Mouse (Mus musculus) frontal cortex, postnatal 25 days (tissue): ENCODE results near the gene AI661453.
"Not testable (repeated sequence)": the region's sequence is repeated elsewhere in the genome, so short reads cannot be mapped to it uniquely, and the experiment has no call there.

Experiments used
- DNase-seq, 2 experiments: peaks; one replicate each; pipeline ENCODE4 v3.0.0; 2022; ENCODE audit warnings: low spot score in 2 of 2

Gene AI661453

GRCm38 (mm10) chr17:47436156-47436906 is at the start of gene AI661453:
Gene AI661453, plus strand, starts transcription at chr17:47436615.
- no peak for DNase-seq

- DNase-seq, result peak; percentile 18 to 31
Observed at GRCm38 (mm10) chr17:47386649-47387048, 49.8 kb upstream of the AI661453 start.

GRCm38 (mm10) chr17:47394223-47394869 is 42.1 kb upstream of the AI661453 start:
- no peak for DNase-seq

- DNase-seq, result no peak
Observed at GRCm38 (mm10) chr17:47395376-47395913, 41.0 kb upstream of the AI661453 start.

- no peak for DNase-seq
Observed at GRCm38 (mm10) chr17:47399091-47399490, 37.3 kb upstream of the AI661453 start.

- no peak for DNase-seq
Observed at GRCm38 (mm10) chr17:47400451-47400850, 36.0 kb upstream of the AI661453 start, which contains the start of gene Guca1a. Gene Guca1a, minus strand, starts transcription at chr17:47400584.

- no peak for DNase-seq
Observed at GRCm38 (mm10) chr17:47407717-47408557, 28.5 kb upstream of the AI661453 start.

GRCm38 (mm10) chr17:47408558-47408898 is 27.9 kb upstream of the AI661453 start:
- peak; percentile 21 to 31 for DNase-seq

- DNase-seq, result peak in 1 of 2 experiments; percentile 10
Observed at GRCm38 (mm10) chr17:47409897-47410861, 26.2 kb upstream of the AI661453 start.

GRCm38 (mm10) chr17:47420195-47420594 is 16.2 kb upstream of the AI661453 start:
- no peak for DNase-seq

GRCm38 (mm10) chr17:47421566-47421965 is 14.8 kb upstream of the AI661453 start:
- no peak for DNase-seq

- not testable (repeated sequence) for DNase-seq
Observed at GRCm38 (mm10) chr17:47422616-47423015, 13.8 kb upstream of the AI661453 start.

- no peak for DNase-seq
Observed at GRCm38 (mm10) chr17:47424186-47424585, 12.2 kb upstream of the AI661453 start.

- no peak for DNase-seq
Observed at GRCm38 (mm10) chr17:47427316-47427715, 9.1 kb upstream of the AI661453 start.

GRCm38 (mm10) chr17:47428831-47429304 is 7.5 kb upstream of the AI661453 start:
- no peak for DNase-seq

- DNase-seq, result no peak
Observed at GRCm38 (mm10) chr17:47430815-47431214, 5.6 kb upstream of the AI661453 start.

GRCm38 (mm10) chr17:47436907-47437547 is 612 bp downstream of the AI661453 start, which contains the start of gene 1700001C19Rik:
Gene 1700001C19Rik, minus strand, starts transcription at chr17:47437376.
- DNase-seq, result no peak

- no peak for DNase-seq
Observed at GRCm38 (mm10) chr17:47438611-47439010, 2.2 kb downstream of the AI661453 start.

- DNase-seq, result no peak
Observed at GRCm38 (mm10) chr17:47439396-47440028, 3.1 kb downstream of the AI661453 start.
